Mouse (Mus musculus) embryonic fibroblast, embryonic 13.5 days (primary cell): Measurements from ENCODE around the gene Fyco1. TPM values are rescaled to one million over a fixed set of nuclear protein-coding genes. Genes with fewer than 3 reads are reported as not detected.

Experiments used
- H3K27ac ChIP-seq: 2 replicates; pipeline ENCODE4 v1.5.1; 2012; ENCODE audit warnings: low read length, control low read depth, inconsistent platforms; ENCODE audit not compliant: insufficient read depth
- H3K4me1 ChIP-seq: 2 replicates; pipeline ENCODE4 v1.6.1; 2011; ENCODE audit warnings: low read length; ENCODE audit not compliant: control insufficient read depth, insufficient read depth
- H3K4me3 ChIP-seq: 2 replicates; pipeline ENCODE4 v1.5.1; 2011; ENCODE audit warnings: mild to moderate bottlenecking, control low read depth, low read length; ENCODE audit not compliant: insufficient read depth
- CTCF ChIP-seq: IDR thresholded peaks from 2 replicates; pipeline ENCODE4 v1.5.1; 2011; ENCODE audit warnings: mild to moderate bottlenecking, control low read depth, low read length, moderate library complexity, borderline replicate concordance; ENCODE audit not compliant: insufficient read depth
- POLR2A ChIP-seq: IDR thresholded peaks from 2 replicates; pipeline ENCODE4 v1.6.1; 2011; ENCODE audit warnings: low read depth, mild to moderate bottlenecking, control low read depth, low read length, moderate library complexity
- polyA plus RNA-seq: library from polyadenylated mRNA; stranded (reverse); fragments of >200 nt; gene quantifications from 2 replicates; pipeline ENCODE4 v1.2.4, GENCODE M21; 2011; ENCODE audit warnings: low read depth; ENCODE audit not compliant: missing spikeins, insufficient read length

Fyco1 gene
- polyA plus RNA-seq, 1 experiment, result 25.2 TPM

GRCm38 (mm10) chr9:123851062-123851712, 512 bp downstream of the Fyco1 start:
- TF ChIP-seq CTCF (no peak), POLR2A (no peak; the same call in 1 of the 2 replicates)
- H3K27ac ChIP-seq, result peak overlapping the region; percentile 92
- H3K4me3 ChIP-seq, result peak overlapping the region; percentile 79
- H3K4me1 ChIP-seq, result peaks cover 5% of the 10 kb centered on the region; the same call in 1 of the 2 replicates

- Histone ChIP-seq H3K27ac (peak overlapping the region; percentile 92), H3K4me3 (peak overlapping the region; percentile 79), H3K4me1 (peaks cover 5% of the 10 kb centered on the region; the same call in 1 of the 2 replicates)
- no peak; the same call in 1 of the 2 replicates for TF ChIP-seq POLR2A
- TF ChIP-seq CTCF, result no peak
Observed at GRCm38 (mm10) chr9:123850705-123851061, 1.0 kb downstream of the Fyco1 start.

- Histone ChIP-seq H3K27ac (peak overlapping the region; percentile 92), H3K4me3 (no peak overlapping the region), H3K4me1 (peaks cover 5% of the 10 kb centered on the region; the same call in 1 of the 2 replicates)
- TF ChIP-seq CTCF, result no peak
- TF ChIP-seq POLR2A, result no peak
Observed at GRCm38 (mm10) chr9:123849976-123850695, 1.6 kb downstream of the Fyco1 start.

- H3K27ac ChIP-seq, result peak overlapping the region; percentile 82; the same call in 1 of the 2 replicates
- peaks cover 9% of the 10 kb centered on the region for H3K4me1 ChIP-seq
- TF ChIP-seq POLR2A (no peak), CTCF (no peak)
- H3K4me3 ChIP-seq, result no peak overlapping the region
Observed at GRCm38 (mm10) chr9:123846490-123846889, 5.2 kb downstream of the Fyco1 start.

GRCm38 (mm10) chr9:123845120-123845519, 6.6 kb downstream of the Fyco1 start:
- Histone ChIP-seq H3K4me3 (no peak overlapping the region), H3K27ac (peak overlapping the region; percentile 82), H3K4me1 (peaks cover 10% of the 10 kb centered on the region)
- TF ChIP-seq POLR2A, result no peak; the same call in 1 of the 2 replicates
- no peak for TF ChIP-seq CTCF

- Histone ChIP-seq H3K27ac (peak overlapping the region; percentile 82; the same call in 1 of the 2 replicates), H3K4me3 (no peak overlapping the region), H3K4me1 (peaks cover 8% of the 10 kb centered on the region)
- TF ChIP-seq POLR2A (no peak), CTCF (no peak)
Observed at GRCm38 (mm10) chr9:123844468-123844867, 7.2 kb downstream of the Fyco1 start.

GRCm38 (mm10) chr9:123840243-123840642, 11.5 kb downstream of the Fyco1 start:
- Histone ChIP-seq H3K27ac (peak overlapping the region; percentile 97), H3K4me3 (no peak overlapping the region), H3K4me1 (peaks cover 8% of the 10 kb centered on the region)
- TF ChIP-seq CTCF (no peak), POLR2A (no peak)

GRCm38 (mm10) chr9:123835851-123836250, 15.8 kb downstream of the Fyco1 start:
- no peak overlapping the region for H3K4me3 ChIP-seq
- TF ChIP-seq CTCF, result no peak
- TF ChIP-seq POLR2A, result no peak

GRCm38 (mm10) chr9:123828916-123829315, 22.8 kb downstream of the Fyco1 start:
- Histone ChIP-seq H3K4me3 (no peak overlapping the region), H3K4me1 (no peaks in the 10 kb centered on the region), H3K27ac (no peak overlapping the region)
- no peak for TF ChIP-seq CTCF
- TF ChIP-seq POLR2A, result no peak

More at GRCm38 (mm10) chr9:123835851-123836250, 15.8 kb downstream of the Fyco1 start:
- Histone ChIP-seq H3K27ac (no peak overlapping the region), H3K4me1 (peaks cover 3% of the 10 kb centered on the region; the same call in 1 of the 2 replicates)

- TF ChIP-seq POLR2A (no peak), CTCF (no peak)
- no peaks in the 10 kb centered on the region for H3K4me1 ChIP-seq
- no peak overlapping the region for H3K4me3 ChIP-seq
- no peak overlapping the region for H3K27ac ChIP-seq
Observed at GRCm38 (mm10) chr9:123826631-123827030, 25.1 kb downstream of the Fyco1 start.
